Mouse (Mus musculus) brain, embryonic 14.5 days (tissue): ENCODE data around the gene Coasy. TPM values are rescaled to one million over a fixed set of nuclear protein-coding genes. Genes with fewer than 3 reads are reported as not detected.
A peak's percentile ranks its signal among the peaks of the same experiment; 100 is the strongest.

Experiments used
- DNase-seq: peaks from one replicate; pipeline ENCODE4 v3.0.0-alpha.2; 2011; ENCODE audit warnings: low read depth
- CTCF ChIP-seq: fragments of 200-500 bp; IDR thresholded peaks from 2 replicates; pipeline ENCODE4 v1.5.1; 2012; ENCODE audit warnings: inconsistent platforms, mild to moderate bottlenecking, moderate library complexity, borderline replicate concordance; ENCODE audit not compliant: insufficient read depth, insufficient read length; ENCODE audit errors: extremely low read depth
- POLR2A ChIP-seq: fragments of 200-500 bp; IDR thresholded peaks from 2 replicates; pipeline ENCODE4 v1.6.1; 2012; ENCODE audit warnings: mild to moderate bottlenecking, inconsistent platforms, borderline replicate concordance; ENCODE audit not compliant: poor library complexity, insufficient read depth, insufficient read length, severe bottlenecking; ENCODE audit errors: extremely low read depth
- polyA plus RNA-seq: library from polyadenylated mRNA; depleted of rRNA; stranded (reverse); fragments of >200 nt; gene quantifications from 2 replicates; pipeline ENCODE4 v1.2.3, GENCODE M21; 2012

The Coasy gene
- polyA plus RNA-seq, 1 experiment, result 49.1 TPM

- TF ChIP-seq POLR2A (no peak), CTCF (no peak)
- DNase-seq, result no peak
Measured at GRCm38 (mm10) chr11:101052751-101053473, 29.5 kb upstream of the Coasy start.

DNA sequence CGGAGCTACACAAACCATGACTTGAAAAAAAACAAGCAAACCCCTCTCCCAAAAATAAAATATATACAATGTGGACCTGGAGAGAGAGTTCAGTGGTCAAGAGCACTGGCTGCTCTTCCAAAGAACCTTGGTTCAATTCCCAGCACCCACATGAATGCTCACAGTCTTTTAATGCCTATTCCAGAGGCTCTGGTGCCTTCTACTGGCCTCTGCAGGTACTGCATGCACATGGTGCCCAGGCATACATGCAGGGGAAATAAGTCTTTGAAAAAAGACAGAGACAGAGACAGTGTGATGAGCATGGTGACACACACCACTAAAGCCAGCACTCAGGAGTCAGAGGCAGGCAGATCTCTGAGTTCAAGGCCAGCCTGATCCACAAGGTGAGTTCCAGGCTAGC lies 28.4 kb upstream of the Coasy start:
- TF ChIP-seq POLR2A (no peak), CTCF (peak; percentile 40; the same call in 1 of the 2 replicates)
- no peak for DNase-seq

DNA sequence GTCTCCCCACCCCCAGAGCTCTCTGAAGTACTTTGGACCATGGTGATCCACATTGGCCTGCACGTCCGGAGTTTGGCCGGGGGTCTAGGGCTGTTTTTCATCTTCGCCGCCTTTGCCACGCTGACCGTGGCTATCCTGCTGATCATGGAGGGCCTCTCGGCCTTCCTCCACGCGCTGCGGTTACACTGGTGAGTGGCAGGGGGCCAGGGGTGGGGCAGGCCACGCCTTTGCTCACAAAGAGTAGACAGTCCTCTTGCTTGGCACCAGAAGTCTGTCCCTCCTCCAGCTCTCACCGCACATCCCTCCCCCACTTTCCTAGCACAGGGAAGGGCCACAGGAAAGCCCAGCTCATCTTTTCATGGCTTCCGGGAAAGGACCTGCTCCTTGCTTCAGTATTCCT lies 26.9 kb upstream of the Coasy start:
- TF ChIP-seq POLR2A (no peak), CTCF (no peak)

GRCm38 (mm10) chr11:101056885-101057284 lies 25.5 kb upstream of the Coasy start:
- TF ChIP-seq POLR2A (no peak), CTCF (no peak)

More for the DNA sequence above, 26.9 kb upstream of the Coasy start:
- no peak for DNase-seq

GRCm38 (mm10) chr11:101057860-101058259 lies 24.5 kb upstream of the Coasy start:
- TF ChIP-seq POLR2A, result no peak
- TF ChIP-seq CTCF, result peak; percentile 80

More at GRCm38 (mm10) chr11:101056885-101057284, 25.5 kb upstream of the Coasy start:
- no peak for DNase-seq

DNA sequence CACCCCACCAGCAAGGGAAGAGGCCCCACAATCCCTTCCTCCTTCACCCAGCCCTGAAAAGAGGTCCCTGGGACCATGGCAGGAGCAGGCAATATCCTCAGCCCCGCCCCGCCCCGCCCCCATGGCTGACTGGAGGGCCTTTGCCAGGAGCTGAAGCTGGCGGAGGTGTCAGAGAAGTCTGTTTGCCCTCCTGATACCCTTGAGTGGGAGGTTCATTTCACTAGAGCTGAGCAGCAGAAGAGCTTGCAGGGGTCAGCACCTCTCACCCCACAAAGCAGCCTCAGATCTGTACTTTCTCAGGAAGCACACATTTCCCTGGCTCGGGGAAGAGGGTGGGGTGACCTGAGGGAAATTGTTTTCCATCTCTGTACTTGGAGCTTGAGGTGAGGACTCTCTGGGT lies 23.6 kb upstream of the Coasy start:
- no peak for DNase-seq
- TF ChIP-seq POLR2A, result no peak
- TF ChIP-seq CTCF, result no peak

More at GRCm38 (mm10) chr11:101057860-101058259, 24.5 kb upstream of the Coasy start:
- peak; percentile 78 for DNase-seq

- no peak for TF ChIP-seq POLR2A
- no peak for TF ChIP-seq CTCF
- DNase-seq, result no peak
Measured at GRCm38 (mm10) chr11:101059473-101059872, 22.9 kb upstream of the Coasy start.

GRCm38 (mm10) chr11:101060126-101060525 lies 22.2 kb upstream of the Coasy start:
- DNase-seq, result peak; percentile 39
- no peak for TF ChIP-seq POLR2A
- no peak for TF ChIP-seq CTCF

- TF ChIP-seq POLR2A (no peak), CTCF (no peak)
Measured at GRCm38 (mm10) chr11:101061049-101061448, 21.3 kb upstream of the Coasy start.

GRCm38 (mm10) chr11:101062165-101062884 lies 20.0 kb upstream of the Coasy start:
- no peak for TF ChIP-seq CTCF
- no peak for TF ChIP-seq POLR2A
- no peak for DNase-seq

More at GRCm38 (mm10) chr11:101061049-101061448, 21.3 kb upstream of the Coasy start:
- DNase-seq, result no peak

- TF ChIP-seq CTCF (no peak), POLR2A (no peak)
- no peak for DNase-seq
Measured at GRCm38 (mm10) chr11:101062971-101063675, 19.2 kb upstream of the Coasy start.

GRCm38 (mm10) chr11:101063676-101064327 lies 18.6 kb upstream of the Coasy start:
- TF ChIP-seq CTCF, result no peak
- TF ChIP-seq POLR2A, result no peak
- peak; percentile 51 for DNase-seq
